Mouse (Mus musculus) gastrocnemius, postnatal 36 days (tissue): ENCODE data around the gene Cnn2. TPM values are rescaled to one million over a fixed set of nuclear protein-coding genes. Genes with fewer than 3 reads are reported as not detected.
"Not testable (repeated sequence)": the region's sequence is repeated elsewhere in the genome, so short reads cannot be mapped to it uniquely, and the experiment has no call there.

Experiments used
- DNase-seq, 2 experiments: peaks; one replicate each; pipeline ENCODE4 v3.0.0; 2022
- intact Hi-C: fragments of 180-260 bp; cut with DNase I; formaldehyde crosslinking; loops from one replicate; pipeline ENCODE4 v1.15.1; 2025
- long read RNA-seq, 2 experiments: library from polyadenylated mRNA; stranded (forward); transcript quantifications; one replicate each; pipeline ENCODE4 v2.0.0; 2021
- total RNA-seq, 2 experiments: library from RNA; stranded (reverse); gene quantifications; 2 replicates each; pipeline ENCODE4 v1.2.3; 2021

The Cnn2 gene
- 1 to 10 TPM; 5.2 to 6.0 TPM for total RNA-seq
- long read RNA-seq, experiment 1, partial matches to known transcripts = 1 of 2 reads
- long read RNA-seq, experiment 1, other reads (novel, unspliced or antisense) = 1 of 2 reads
- long read RNA-seq, experiment 2, transcript Cnn2-201 (7 exons, 2,460 nt) = major isoform, 8 of 12 reads
- long read RNA-seq, experiment 2, partial matches to known transcripts = 3 of 12 reads
- long read RNA-seq, experiment 2, other reads (novel, unspliced or antisense) = 1 of 12 reads

GRCm38 (mm10) chr10:79988506-79989271, at the start of gene Cnn2:
Gene Cnn2 (plus strand): TSS chr10:79988584.
- intact Hi-C loops = loop anchor here (5.0 kb wide), 1 partner anchor 124 kb away; no protein-coding TSS in a partner anchor
- DNase-seq = peak; percentile 36 to 44

GRCm38 (mm10) chr10:79940749-79941148, 47.6 kb upstream of the Cnn2 start:
- no peak for DNase-seq
- intact Hi-C loops = no loop called here

- intact Hi-C loops = no loop called here
- DNase-seq = no peak
Observed at GRCm38 (mm10) chr10:79942988-79943387, 45.4 kb upstream of the Cnn2 start.

DNA sequence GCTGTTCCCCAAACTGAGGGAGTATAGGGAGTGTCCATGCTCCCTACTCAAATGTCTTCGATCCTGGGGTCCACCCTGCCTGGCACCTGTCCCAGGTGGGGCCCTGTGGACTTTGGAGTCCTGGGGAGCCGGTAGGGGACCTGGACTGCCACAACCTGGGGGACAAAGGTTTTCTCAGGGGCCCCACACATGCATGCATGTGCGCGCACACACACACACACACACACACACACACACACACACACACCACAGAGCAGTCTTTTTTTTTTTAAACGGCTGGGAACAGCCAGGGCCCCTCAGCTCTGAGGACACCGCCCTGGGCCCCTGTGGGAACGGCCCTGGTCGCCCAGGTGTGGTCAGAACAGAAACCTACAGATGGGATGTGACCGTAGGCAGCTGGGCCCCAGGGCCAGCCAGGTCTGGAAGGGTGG, 44.9 kb upstream of the Cnn2 start:
- DNase-seq = no peak
- intact Hi-C loops = no loop called here

- DNase-seq = no peak
- intact Hi-C loops = no loop called here
Observed at GRCm38 (mm10) chr10:79945507-79946234, 42.7 kb upstream of the Cnn2 start.

DNA sequence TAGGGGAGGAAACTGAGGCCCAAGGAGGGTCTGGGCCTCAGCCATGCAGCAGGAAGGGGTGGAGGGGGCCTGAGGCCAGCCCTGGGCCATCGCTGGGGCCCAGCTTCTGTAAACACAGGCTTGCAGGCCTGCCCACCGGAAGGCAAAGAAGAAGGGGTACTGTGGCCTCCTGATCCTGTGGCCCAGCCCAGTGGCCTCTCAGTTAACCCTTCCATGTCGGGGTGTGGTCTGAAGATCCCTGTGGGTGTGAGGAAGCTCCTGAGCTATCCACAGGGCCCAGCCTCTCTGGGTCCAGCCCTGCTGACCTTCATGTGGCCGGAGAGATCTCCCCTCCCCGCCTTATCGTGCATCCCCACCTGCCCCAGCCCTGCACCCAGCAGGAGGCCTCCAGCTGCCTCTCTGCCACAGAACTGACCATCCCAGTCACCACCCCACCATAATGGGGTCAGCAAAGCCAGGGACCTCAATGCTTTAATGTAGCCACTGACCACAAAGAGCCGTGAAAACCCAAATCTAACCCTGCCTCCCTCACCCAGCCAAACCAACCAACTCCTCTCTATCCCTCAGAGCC, 41.5 kb upstream of the Cnn2 start:
- no peak for DNase-seq
- intact Hi-C loops = no loop called here

DNA sequence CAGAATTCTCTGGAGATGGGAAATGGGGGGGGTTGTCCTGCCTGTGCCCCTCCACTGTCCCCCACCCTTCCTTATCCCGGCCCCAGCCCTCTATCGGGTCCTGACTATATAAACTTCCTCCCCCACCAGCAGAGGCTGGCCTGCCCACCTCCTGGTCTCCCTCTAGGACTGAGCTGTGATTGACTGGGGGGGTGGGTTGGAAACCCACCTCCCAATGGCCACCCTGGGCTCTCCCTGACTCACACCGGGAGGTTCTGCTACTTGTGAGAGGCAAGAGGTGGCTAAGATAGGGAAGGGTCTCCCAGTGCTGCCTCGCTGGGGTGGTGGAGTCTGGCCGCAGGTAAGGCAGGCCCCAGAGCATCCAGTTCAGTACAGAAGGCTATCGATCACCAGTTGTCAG, 40.9 kb upstream of the Cnn2 start:
- intact Hi-C loops = no loop called here
- DNase-seq = no peak

- no peak for DNase-seq
- intact Hi-C loops = loop anchor here (5.0 kb wide), 1 partner anchor 113 kb away; no protein-coding TSS in a partner anchor
Observed at GRCm38 (mm10) chr10:79949873-79950272, 38.5 kb upstream of the Cnn2 start.

DNA sequence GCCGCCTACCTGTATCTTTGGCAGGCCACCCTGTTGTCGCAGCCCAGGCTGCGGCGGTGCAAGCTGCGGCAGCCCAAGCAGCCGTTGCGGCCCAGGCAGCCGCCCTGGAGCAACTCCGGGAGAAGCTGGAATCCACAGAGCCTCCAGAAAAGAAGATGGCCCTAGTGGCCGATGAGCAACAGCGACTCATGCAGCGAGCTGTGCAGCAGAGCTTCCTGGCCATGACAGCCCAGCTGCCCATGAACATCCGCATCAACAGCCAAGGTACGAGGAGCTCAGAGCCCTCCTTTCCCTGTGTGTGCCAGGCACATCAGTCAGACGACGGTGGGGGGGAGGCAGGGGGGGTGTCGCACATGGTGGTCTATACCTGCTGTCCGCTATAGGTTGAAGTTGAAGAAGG, 37.7 kb upstream of the Cnn2 start:
- intact Hi-C loops = loop anchor here (5.0 kb wide), 1 partner anchor 113 kb away; no protein-coding TSS in a partner anchor
- DNase-seq = no peak

DNA sequence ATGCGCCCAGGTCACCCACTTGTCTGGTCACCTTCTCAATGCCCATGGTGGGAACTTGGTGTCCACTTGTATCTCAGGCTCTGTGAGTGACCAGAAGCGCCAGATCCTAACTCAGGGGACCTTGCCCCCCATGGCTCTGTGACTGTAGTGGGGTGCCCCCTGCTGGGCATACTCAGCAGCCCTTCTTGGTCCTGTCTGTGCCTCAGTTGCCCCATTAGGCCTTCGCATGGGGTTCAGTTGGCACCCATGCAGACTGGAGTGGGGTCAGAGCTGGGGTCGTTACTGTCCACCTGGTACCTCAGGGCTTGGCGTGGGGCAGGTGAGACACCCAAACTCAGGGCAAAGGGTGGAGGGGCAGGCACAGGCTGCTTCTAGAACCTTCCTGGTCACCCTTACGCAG, 34.4 kb upstream of the Cnn2 start:
- peak in 1 of 2 experiments; percentile 17 for DNase-seq
- intact Hi-C loops = loop anchor here (2.0 to 5.0 kb wide), 2 partner anchors 27 to 117 kb away; partner anchors contain the start of gene Arid3a

DNA sequence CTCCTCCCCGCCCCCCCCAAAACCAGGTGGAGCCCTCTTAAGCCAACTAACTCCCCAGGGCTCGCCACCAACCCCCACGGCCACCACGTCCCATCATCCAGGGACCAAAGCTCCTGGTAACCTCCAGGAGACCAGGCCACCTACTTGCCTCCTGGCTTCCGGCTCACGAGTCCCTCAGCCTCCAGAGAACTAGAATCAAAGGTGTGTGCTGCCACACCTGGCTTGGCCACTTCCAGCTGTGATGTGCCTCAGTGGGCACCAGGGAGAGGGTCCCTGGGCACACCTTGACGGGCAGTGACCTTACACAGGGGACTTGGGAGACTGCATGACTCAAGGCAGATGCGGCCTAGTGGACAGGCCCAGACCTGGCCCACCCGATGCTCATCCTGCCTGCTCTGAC, 32.7 kb upstream of the Cnn2 start:
- intact Hi-C loops = loop anchor here (2.0 kb wide), 2 partner anchors 29 to 65 kb away; partner anchors contain the start of genes Arid3a and Cfd
- no peak for DNase-seq

DNA sequence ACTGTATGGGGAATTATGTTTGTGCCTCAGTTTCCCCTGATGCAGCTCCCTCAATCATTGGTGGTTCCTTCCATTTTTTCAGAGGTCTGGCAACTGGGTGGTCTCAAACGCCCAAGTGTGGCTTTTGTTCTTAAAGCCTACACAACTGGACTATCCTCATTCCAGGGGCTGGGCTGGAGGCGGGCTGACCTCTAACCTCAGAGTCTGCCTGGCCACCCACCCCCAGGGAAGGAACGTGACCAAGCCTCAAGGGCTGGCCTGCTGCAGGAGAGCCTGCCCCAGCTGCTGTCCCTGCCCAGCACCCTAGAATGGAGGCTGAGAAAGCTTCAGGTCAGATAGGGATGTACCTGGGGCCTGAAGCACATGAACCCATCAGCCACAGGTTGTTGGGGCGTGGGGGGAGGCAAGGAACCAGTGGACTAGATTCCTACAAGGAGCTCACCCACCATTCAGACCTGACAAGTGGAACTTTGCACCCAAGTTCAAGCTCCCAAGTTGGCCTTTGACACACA, 31.7 kb upstream of the Cnn2 start:
- DNase-seq = no peak
- intact Hi-C loops = loop anchor here (2.0 kb wide), 1 partner anchor 66 kb away; the partner anchor contains the start of gene Cfd

- peak; percentile 70 to 77 for DNase-seq
- intact Hi-C loops = loop anchor here (1.0 kb wide), 1 partner anchor 33 kb away; no protein-coding TSS in a partner anchor
Observed at GRCm38 (mm10) chr10:79958140-79958816, 30.1 kb upstream of the Cnn2 start.

- DNase-seq = not testable (repeated sequence)
Observed at GRCm38 (mm10) chr10:79959412-79959811, 29.0 kb upstream of the Cnn2 start.

GRCm38 (mm10) chr10:79959847-79960601, 28.4 kb upstream of the Cnn2 start, which contains the start of gene Wdr18:
Gene Wdr18 (plus strand): TSS chr10:79960152.
- peak; percentile 98 to 99 for DNase-seq
- intact Hi-C loops = no loop called here

More at GRCm38 (mm10) chr10:79959412-79959811, 29.0 kb upstream of the Cnn2 start:
- intact Hi-C loops = not testable (repeated sequence)

- intact Hi-C loops = no loop called here
- DNase-seq = no peak
Observed at GRCm38 (mm10) chr10:79960671-79961294, 27.6 kb upstream of the Cnn2 start.

DNA sequence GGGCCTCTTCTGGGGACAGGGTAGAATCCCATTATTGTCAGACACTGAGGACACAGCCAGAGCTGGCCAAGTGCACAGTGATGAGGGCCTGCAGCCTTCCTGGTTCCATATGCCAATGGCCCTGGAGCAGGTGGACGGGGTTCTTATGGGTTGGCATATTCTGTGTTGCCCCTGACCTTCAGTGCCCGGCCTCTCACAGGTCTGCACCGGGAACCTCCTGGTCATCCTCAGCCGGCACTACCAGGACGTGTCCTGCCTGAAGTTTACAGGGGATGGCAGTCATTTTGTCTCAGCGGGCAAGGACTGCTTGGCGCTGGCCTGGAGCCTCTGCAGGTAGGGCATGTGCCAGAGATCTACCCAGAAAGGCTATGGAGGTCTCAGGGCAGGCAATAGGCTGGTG, 23.7 kb upstream of the Cnn2 start:
- intact Hi-C loops = loop anchor here (2.0 kb wide), 1 partner anchor 16 kb away; no protein-coding TSS in a partner anchor

GRCm38 (mm10) chr10:79965325-79965724, 23.1 kb upstream of the Cnn2 start:
- intact Hi-C loops = loop anchor here (2.0 kb wide), 1 partner anchor 15 kb away; no protein-coding TSS in a partner anchor
- DNase-seq = no peak

More for the DNA sequence above, 23.7 kb upstream of the Cnn2 start:
- DNase-seq = no peak
